Mouse (Mus musculus) intestine, embryonic 16.5 days (tissue): ENCODE measurements around the gene Zfp948. TPM values are rescaled to one million over a fixed set of nuclear protein-coding genes. Genes with fewer than 3 reads are reported as not detected.
"Not testable (repeated sequence)": the region's sequence is repeated elsewhere in the genome, so short reads cannot be mapped to it uniquely, and the experiment has no call there.

Source experiments
- ATAC-seq: fragments of 200-750 bp; cut with Nextera tagmentation; 2 replicates; pipeline ENCODE4 v1.8.0; 2017; ENCODE audit warnings: moderate TSS enrichment, moderate library complexity
- H3K27ac ChIP-seq: fragments of 300-500 bp; sonication (generic); 2 replicates; pipeline ENCODE4 v1.5.1; 2014; ENCODE audit warnings: mild to moderate bottlenecking, low read length
- H3K27me3 ChIP-seq: fragments of 300-500 bp; sonication (generic); replicated peaks from 2 replicates; pipeline ENCODE4 v1.6.1; 2014; ENCODE audit warnings: low read length, control low read depth, mixed read lengths; ENCODE audit not compliant: control insufficient read depth, insufficient read depth
- H3K36me3 ChIP-seq: fragments of 300-500 bp; sonication (generic); 2 replicates; pipeline ENCODE4 v1.6.1; 2014; ENCODE audit warnings: low read length, control low read depth; ENCODE audit not compliant: control insufficient read depth, insufficient read depth
- H3K4me1 ChIP-seq: fragments of 300-500 bp; sonication (generic); 2 replicates; pipeline ENCODE4 v1.6.1; 2014; ENCODE audit warnings: low read length, control low read depth, mixed read lengths; ENCODE audit not compliant: control insufficient read depth, insufficient read depth
- H3K4me2 ChIP-seq: fragments of 300-500 bp; sonication (generic); 2 replicates; pipeline ENCODE4 v1.6.1; 2014; ENCODE audit warnings: low read depth, low read length, control low read depth
- H3K4me3 ChIP-seq: fragments of 300-500 bp; sonication (generic); 2 replicates; pipeline ENCODE4 v1.5.1; 2014; ENCODE audit warnings: mild to moderate bottlenecking, low read length
- H3K9ac ChIP-seq: fragments of 300-500 bp; sonication (generic); 2 replicates; pipeline ENCODE4 v1.6.1; 2014; ENCODE audit warnings: low read depth, low read length
- H3K9me3 ChIP-seq: fragments of 300-500 bp; sonication (generic); 2 replicates; pipeline ENCODE4 v1.6.1; 2016; ENCODE audit warnings: low read length, control low read depth; ENCODE audit not compliant: control insufficient read depth
- WGBS: fragments of 180-500 bp; shearing (Covaris S2); extraction: QIAGEN DNeasy Blood & Tissue Kit; methylation state at CpG from one replicate; pipeline ENCODE4 v1.1.7; 2014; 5-methylcytosine and 5-hydroxymethylcytosine counted together
- polyA plus RNA-seq: library from polyadenylated mRNA; unstranded; fragments of >200 nt; fragmentation: Nextera tagmentation; extraction: Ambion mirVana; gene quantifications from 2 replicates; pipeline ENCODE4 v1.2.1, GENCODE M21; 2015

Zfp948 gene
- polyA plus RNA-seq, 1 experiment from 2014 or later: 18.2 TPM

DNA sequence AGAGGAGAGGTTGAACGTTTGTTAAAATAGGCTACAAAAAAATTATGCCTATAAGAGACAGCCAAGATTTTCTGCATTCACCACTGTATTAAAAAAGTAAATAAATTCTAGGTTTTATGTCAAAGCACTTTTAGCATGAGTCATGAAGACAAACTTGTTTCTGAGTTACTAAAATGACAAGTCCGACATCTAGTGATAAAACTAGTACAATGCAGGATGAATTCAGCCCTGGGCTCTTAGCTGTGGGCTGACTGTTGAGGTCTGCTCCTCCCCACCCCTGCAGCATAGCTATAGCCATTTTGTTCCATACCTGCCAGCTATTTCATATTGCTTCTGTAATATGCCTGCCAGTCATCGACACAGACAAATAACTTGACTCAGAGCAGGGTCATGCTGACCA lies 49.5 kb downstream of the Zfp948 start:
- Histone ChIP-seq H3K4me3 (no peak overlapping the region), H3K27me3 (no peaks in the 10 kb centered on the region), H3K9me3 (no peaks in the 10 kb centered on the region), H3K9ac (no peak overlapping the region), H3K4me2 (no peak overlapping the region), H3K36me3 (no peaks in the 10 kb centered on the region), H3K4me1 (no peaks in the 10 kb centered on the region), H3K27ac (no peak overlapping the region)
- WGBS: 80% methylated on average over 3 of the region's 3 CpGs
- ATAC-seq: no peak

DNA sequence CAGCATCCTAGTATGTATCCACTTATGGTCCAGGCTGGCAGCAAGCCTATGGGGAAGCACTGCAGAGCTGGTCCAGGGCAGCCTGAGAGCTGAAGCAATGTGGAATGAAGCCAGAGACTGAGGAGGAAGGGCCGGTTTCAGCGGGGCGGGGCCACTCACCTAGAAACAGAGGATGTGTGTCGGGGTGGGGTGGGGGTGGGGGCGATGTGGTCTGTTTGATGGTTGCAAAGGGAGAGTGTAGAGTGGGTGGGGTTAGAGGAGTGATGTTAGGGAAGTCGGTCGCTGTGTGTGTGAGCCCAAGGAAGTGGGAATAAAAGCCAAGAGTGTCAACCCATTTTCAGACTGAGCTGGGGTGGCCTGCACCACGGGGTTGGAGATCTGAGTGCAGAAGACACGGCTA lies 50.5 kb downstream of the Zfp948 start:
- Histone ChIP-seq H3K9ac (no peak overlapping the region), H3K4me3 (0 out of 2 replicates have a peak overlapping the region, but pooled peaks have one; percentile 11), H3K36me3 (no peaks in the 10 kb centered on the region), H3K4me1 (no peaks in the 10 kb centered on the region), H3K27ac (no peak overlapping the region), H3K4me2 (peak overlapping the region; percentile 37), H3K27me3 (no peaks in the 10 kb centered on the region), H3K9me3 (no peaks in the 10 kb centered on the region)
- WGBS: 10% methylated on average over 9 of the region's 9 CpGs
- peak; percentile 36; the same call in 1 of the 2 replicates for ATAC-seq

DNA sequence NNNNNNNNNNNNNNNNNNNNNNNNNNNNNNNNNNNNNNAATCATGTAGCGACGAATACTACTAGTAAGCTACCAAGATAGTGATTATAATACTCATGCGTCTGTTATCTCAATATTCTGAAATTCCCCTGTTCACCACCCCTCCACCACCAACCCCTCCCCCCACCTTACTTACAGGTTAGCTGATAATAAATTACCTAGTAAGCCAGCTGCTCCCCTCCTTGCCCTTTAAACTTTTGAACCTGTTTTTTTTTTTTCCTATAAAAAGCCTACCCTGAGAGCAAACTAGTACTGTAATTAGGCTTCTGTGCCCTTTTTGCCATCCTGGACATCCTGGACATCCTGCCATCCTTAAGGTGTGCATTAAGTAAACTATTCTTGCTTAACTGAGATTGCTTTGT lies 56.8 kb downstream of the Zfp948 start:
- Histone ChIP-seq H3K4me2 (no peak overlapping the region), H3K27me3 (no peaks in the 10 kb centered on the region), H3K4me3 (no peak overlapping the region), H3K27ac (no peak overlapping the region), H3K9me3 (no peaks in the 10 kb centered on the region), H3K4me1 (no peaks in the 10 kb centered on the region), H3K9ac (no peak overlapping the region), H3K36me3 (no peaks in the 10 kb centered on the region)
- no peak for ATAC-seq
- no CpG with 5 or more reads among the region's 3 CpGs for WGBS

DNA sequence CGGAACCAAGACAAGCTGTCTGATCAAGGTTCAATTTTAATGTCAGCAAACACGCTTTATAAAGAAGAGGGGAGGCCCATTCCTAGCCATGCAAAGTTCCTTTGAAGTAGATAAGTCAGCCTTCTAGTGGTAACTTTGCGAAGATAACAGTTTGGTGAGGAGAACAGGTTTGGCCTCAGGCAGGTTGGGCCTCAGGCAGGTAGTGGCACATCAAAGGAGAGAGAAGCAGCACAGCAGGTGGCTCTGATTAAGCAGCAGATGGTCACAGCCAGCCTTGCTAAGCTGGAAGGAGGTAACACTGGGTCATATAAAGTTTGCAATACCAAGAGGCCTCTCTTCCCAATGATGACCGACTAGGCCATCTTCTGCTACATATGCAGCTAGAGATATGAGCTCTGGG lies 69.0 kb downstream of the Zfp948 start:
- H3K9me3 ChIP-seq, H3K36me3 ChIP-seq, H3K27me3 ChIP-seq, H3K27ac ChIP-seq, H3K4me3 ChIP-seq, H3K9ac ChIP-seq, H3K4me2 ChIP-seq, H3K4me1 ChIP-seq: not testable (repeated sequence)
- ATAC-seq: peak; percentile 80
- WGBS: 54% methylated on average over 4 of the region's 4 CpGs

Other genes with a start within 250 kb of the Zfp948 start
- gene Zfp677, start 183.3 kb upstream of the Zfp948 start, polyA plus RNA-seq: 2.6 TPM in 2 replicates
- 7.5 and 7.9 TPM in 2 replicates for gene Zfp54, start 143.8 kb upstream of the Zfp948 start, polyA plus RNA-seq
- gene Zfp51, start 116.6 kb upstream of the Zfp948 start, polyA plus RNA-seq: 13.2 and 14.0 TPM in 2 replicates
- gene Zfp53, start 78.0 kb upstream of the Zfp948 start, polyA plus RNA-seq: 11.2 and 12.1 TPM in 2 replicates
- 3.1 and 3.4 TPM in 2 replicates for gene Zfp52, start 31.5 kb upstream of the Zfp948 start, polyA plus RNA-seq
- gene Zfp983, start 83.6 kb downstream of the Zfp948 start, polyA plus RNA-seq: 3.4 and 3.9 TPM in 2 replicates
- gene Gm10226, start 124.9 kb downstream of the Zfp948 start, polyA plus RNA-seq: 4.8 and 6.0 TPM in 2 replicates
- 5.9 TPM in 2 replicates for gene Zfp760, start 140.7 kb downstream of the Zfp948 start, polyA plus RNA-seq
- gene Zfp229, start 163.8 kb downstream of the Zfp948 start, polyA plus RNA-seq: 3.4 and 4.0 TPM in 2 replicates